Mouse (Mus musculus) hematopoietic stem cell, adult 5-6 weeks (primary cell): ENCODE measurements at regions not wholly inside any gene's neighbourhood (a gene's known extent, or its start where the extent isn't known, plus 50 kb on each side); places are given as distances from the start of the nearest gene placed in this dataset.

Experiments
- ATAC-seq, 2 experiments: fragments of 125-278 bp in 1 of 2; replicated peaks in 1 of 2; 2 replicates each; pipeline ENCODE4 v1.8.0; 2016 to 2017; ENCODE audit warnings: inconsistent platforms in 2 of 2, mild to moderate bottlenecking in 2 of 2, moderate number of reproducible peaks in 2 of 2, low read depth in 1 of 2, moderate TSS enrichment in 1 of 2; ENCODE audit not compliant: low FRiP score in 2 of 2, poor library complexity in 2 of 2, severe bottlenecking in 2 of 2, insufficient read depth in 1 of 2, low TSS enrichment in 1 of 2

- ATAC-seq, result no peak
Measured at GRCm38 (mm10) chr2:47750997-47751623, 1062.8 kb upstream of the Acvr2a start.

- ATAC-seq, result no peak
Measured at GRCm38 (mm10) chr2:47755716-47756115, 1058.2 kb upstream of the Acvr2a start.

GRCm38 (mm10) chr2:47756248-47756647 lies 1057.7 kb upstream of the Acvr2a start:
- ATAC-seq, result no peak

- no peak for ATAC-seq
Measured at GRCm38 (mm10) chr2:47775766-47776165, 1038.1 kb upstream of the Acvr2a start.

- no peak for ATAC-seq
Measured at GRCm38 (mm10) chr2:47776965-47777364, 1036.9 kb upstream of the Acvr2a start.

GRCm38 (mm10) chr2:47785848-47786247 lies 1028.1 kb upstream of the Acvr2a start:
- peak; percentile 62 to 65; a peak in 3 of 4 replicates for ATAC-seq

GRCm38 (mm10) chr2:47822746-47823271 lies 991.1 kb upstream of the Acvr2a start:
- ATAC-seq, result no peak

- no peak for ATAC-seq
Measured at GRCm38 (mm10) chr2:47832493-47832892, 981.4 kb upstream of the Acvr2a start.

GRCm38 (mm10) chr2:47833517-47833916 lies 980.4 kb upstream of the Acvr2a start:
- no peak for ATAC-seq

GRCm38 (mm10) chr2:47834055-47834799 lies 979.7 kb upstream of the Acvr2a start:
- no peak for ATAC-seq

- no peak for ATAC-seq
Measured at GRCm38 (mm10) chr2:47857229-47857628, 956.7 kb upstream of the Acvr2a start.

GRCm38 (mm10) chr2:47862446-47862845 lies 951.5 kb upstream of the Acvr2a start:
- ATAC-seq, result no peak

GRCm38 (mm10) chr2:47878002-47878401 lies 935.9 kb upstream of the Acvr2a start:
- ATAC-seq, result no peak

- ATAC-seq, result no peak
Measured at GRCm38 (mm10) chr2:47879071-47879470, 934.8 kb upstream of the Acvr2a start.

GRCm38 (mm10) chr2:47879796-47880195 lies 934.1 kb upstream of the Acvr2a start:
- no peak for ATAC-seq

- no peak for ATAC-seq
Measured at GRCm38 (mm10) chr2:47888166-47888565, 925.7 kb upstream of the Acvr2a start.

- ATAC-seq, result no peak
Measured at GRCm38 (mm10) chr2:47891366-47891765, 922.5 kb upstream of the Acvr2a start.

GRCm38 (mm10) chr2:47892879-47893278 lies 921.0 kb upstream of the Acvr2a start:
- ATAC-seq, result no peak

GRCm38 (mm10) chr2:47894806-47895205 lies 919.1 kb upstream of the Acvr2a start:
- ATAC-seq, result no peak
